9 mouse cellular contexts compared by ENCODE assay signal in the genomic region with DNA sequence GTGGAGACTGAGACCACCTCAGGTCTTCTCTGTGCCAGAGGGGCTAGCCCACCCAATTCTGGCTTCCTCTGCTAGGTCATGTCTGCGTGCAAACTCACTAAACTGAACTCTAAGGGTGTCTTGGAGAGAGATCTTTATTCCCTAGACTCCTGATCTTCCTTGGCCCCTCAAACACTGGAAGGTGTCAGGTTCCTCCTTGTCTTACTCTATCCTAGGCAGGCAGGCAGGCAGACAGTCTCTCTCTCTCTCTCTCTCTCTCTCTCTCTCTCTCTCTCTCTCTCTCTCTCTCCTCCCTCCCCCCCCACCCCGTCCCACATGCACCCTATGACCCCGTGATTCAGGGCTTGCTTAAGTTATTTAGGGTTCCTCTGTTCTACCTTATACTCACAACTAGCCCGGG. TPM values are rescaled to one million over a fixed set of nuclear protein-coding genes. Genes with fewer than 3 reads are reported as not detected.
DNase-seq lines count a peak whose midpoint lies in the region; ATAC-seq and TF ChIP-seq lines count a peak whose summit lies in the region.
"Had no signal": no experiment of that assay in that cellular context is flagged by ENCODE, and none has a peak within 500 bp of the region (broad histone marks: within the 10 kb centered on the region; RNA-seq: fewer than 3 reads in every experiment).

No protein-coding gene starts in this region.

- intact Hi-C loops in left cerebral cortex, postnatal 25 days (cut with DNase I), result no loop called here

- WGBS in heart, embryonic 15.5 days, result 8% methylated on average over 4 of the region's 4 CpGs
- 5% methylated on average over 4 of the region's 4 CpGs for WGBS in hindbrain, embryonic 11.5 days
- 7% methylated on average over 4 of the region's 4 CpGs for WGBS in midbrain, embryonic 12.5 days

- H3K4me1 ChIP-seq in heart, embryonic 15.5 days (replicated peaks), result peaks cover 38% of the 10 kb centered on the region
- H3K4me1 ChIP-seq in MEL (ENCODE audit: control insufficient read depth in 1 of 2, insufficient read depth in 2 of 2, low read length in 2 of 2), result peaks cover 5 to 40% of the 10 kb centered on the region in 2 experiments
- H3K4me1 ChIP-seq in hindbrain, embryonic 11.5 days (replicated peaks; ENCODE audit: control insufficient read depth, insufficient read depth, low read length), result 0 out of 2 replicates have a peak, but pooled peaks cover 2% of the 10 kb centered on the region
- peaks cover 13% of the 10 kb centered on the region for H3K4me1 ChIP-seq in midbrain, embryonic 12.5 days

- TF ChIP-seq POLR2A in MEL (IDR thresholded peaks at IDR 0.05; ENCODE audit: control insufficient read depth in 1 of 2, insufficient read depth in 1 of 2, low read depth in 1 of 2, low read length in 2 of 2, poor library complexity in 1 of 2), result no peak

- H3K27ac ChIP-seq in heart, embryonic 15.5 days, result peak overlapping the region; percentile 81
- peak overlapping the region; percentile 87 for H3K27ac ChIP-seq in MEL (ENCODE audit: control insufficient read depth, low read depth, low read length)
- H3K27ac ChIP-seq in hindbrain, embryonic 11.5 days (ENCODE audit: low read depth, low read length), result no peak overlapping the region
- no peak overlapping the region for H3K27ac ChIP-seq in midbrain, embryonic 12.5 days (replicated peaks)

- H3K4me2 ChIP-seq in heart, embryonic 15.5 days, result peak overlapping the region; percentile 98
- peak overlapping the region; percentile 72 for H3K4me2 ChIP-seq in hindbrain, embryonic 11.5 days (replicated peaks; ENCODE audit: low read depth, low read length)
- H3K4me2 ChIP-seq in midbrain, embryonic 12.5 days (replicated peaks), result peak overlapping the region; percentile 97

- H3K36me3 ChIP-seq in heart, embryonic 15.5 days, result no peaks in the 10 kb centered on the region
- peaks cover 0 to 30% of the 10 kb centered on the region in 2 experiments; a peak in 2 of 4 replicates for H3K36me3 ChIP-seq in MEL (ENCODE audit: control insufficient read depth in 1 of 2, insufficient read depth in 2 of 2, low read length in 2 of 2)
- no peaks in the 10 kb centered on the region for H3K36me3 ChIP-seq in hindbrain, embryonic 11.5 days (ENCODE audit: control insufficient read depth, insufficient read depth, low read length)
- H3K36me3 ChIP-seq in midbrain, embryonic 12.5 days, result no peaks in the 10 kb centered on the region

- no peak for TF ChIP-seq RAD21 in MEL (IDR thresholded peaks at IDR 0.05; ENCODE audit: low read depth, low read length)

- no peak for TF ChIP-seq EP300 in MEL (IDR thresholded peaks at IDR 0.05; ENCODE audit: low read depth in 1 of 2, low read length in 2 of 2)

- TF ChIP-seq CTCF in MEL (IDR thresholded peaks at IDR 0.05 in 2 of 3, conservative IDR thresholded peaks at IDR 0.05 in 1 of 3; ENCODE audit: control insufficient read depth in 1 of 3, insufficient read depth in 1 of 3, low read depth in 2 of 3, low read length in 3 of 3, poor library complexity in 1 of 3, severe bottlenecking in 1 of 3), result no peak

- no peaks in the 10 kb centered on the region for H3K27me3 ChIP-seq in heart, embryonic 15.5 days
- no peaks in the 10 kb centered on the region for H3K27me3 ChIP-seq in MEL (ENCODE audit: control insufficient read depth in 1 of 2, insufficient read depth in 2 of 2, low read length in 2 of 2)
- no peaks in the 10 kb centered on the region for H3K27me3 ChIP-seq in hindbrain, embryonic 11.5 days (ENCODE audit: control insufficient read depth, insufficient read depth, low read length)
- H3K27me3 ChIP-seq in midbrain, embryonic 12.5 days, result peaks cover 6% of the 10 kb centered on the region
- H3K27me3 ChIP-seq: Patski had no signal

- DNase-seq in heart, adult 9 months (ENCODE audit: low spot score in 2 of 2), result no peak
- DNase-seq in MEL (ENCODE audit: low read depth, low spot score), result peak; percentile 56
- DNase-seq in hindbrain, embryonic 11.5 days (ENCODE audit: low spot score), result no peak
- no peak for DNase-seq in left cerebral cortex, postnatal 25 days (ENCODE audit: low spot score in 2 of 2)
- DNase-seq in spleen, postnatal 14 days (ENCODE audit: low spot score in 2 of 2), result no peak
- DNase-seq in cerebellum, postnatal 25 days, result no peak

- no peaks in the 10 kb centered on the region for H3K9me3 ChIP-seq in heart, embryonic 15.5 days (replicated peaks)
- H3K9me3 ChIP-seq in MEL (replicated peaks; ENCODE audit: insufficient read depth, low read length), result no peaks in the 10 kb centered on the region
- H3K9me3 ChIP-seq in hindbrain, embryonic 11.5 days (ENCODE audit: control insufficient read depth, low read length), result no peaks in the 10 kb centered on the region
- H3K9me3 ChIP-seq in midbrain, embryonic 12.5 days, result no peaks in the 10 kb centered on the region

- H3K79me2 ChIP-seq in MEL (ENCODE audit: control insufficient read depth, insufficient read depth, low read length, poor library complexity), result peaks cover 40% of the 10 kb centered on the region

- no peak for ATAC-seq in heart, embryonic 15.5 days (replicated peaks; ENCODE audit: insufficient number of reproducible peaks, insufficient read depth, low FRiP score, low read depth)
- peak; percentile 6; the same call in 1 of the 2 replicates for ATAC-seq in hindbrain, embryonic 11.5 days (ENCODE audit: low FRiP score)
- ATAC-seq in midbrain, embryonic 12.5 days (ENCODE audit: low FRiP score, low read depth), result no peak

- H3K4me3 ChIP-seq in heart, embryonic 15.5 days, result peak overlapping the region; percentile 81
- H3K4me3 ChIP-seq in MEL (ENCODE audit: control insufficient read depth in 1 of 2, insufficient read depth in 1 of 2, low read depth in 2 of 2, low read length in 2 of 2), result peak overlapping the region; percentile 90 to 99
- peak overlapping the region; percentile 61 for H3K4me3 ChIP-seq in hindbrain, embryonic 11.5 days (ENCODE audit: low read depth, low read length)
- peak overlapping the region; percentile 78 for H3K4me3 ChIP-seq in midbrain, embryonic 12.5 days

- peak overlapping the region; percentile 88 for H3K9ac ChIP-seq in heart, embryonic 15.5 days
- peak overlapping the region; percentile 99 for H3K9ac ChIP-seq in MEL (ENCODE audit: control insufficient read depth, low read depth, low read length, poor library complexity, severe bottlenecking)
- H3K9ac ChIP-seq in hindbrain, embryonic 11.5 days (ENCODE audit: low read depth, low read length), result peak overlapping the region; percentile 71; the same call in 1 of the 2 replicates
- peak overlapping the region; percentile 76 for H3K9ac ChIP-seq in midbrain, embryonic 12.5 days (replicated peaks)

TF ChIP-seq in MEL, 35 proteins besides CTCF, POLR2A, EP300 and RAD21:
- TF ChIP-seq JUND (IDR thresholded peaks at IDR 0.05; ENCODE audit: low read depth, low read length) (peak; percentile 87; the same call in 1 of the 2 replicates), GABPA (IDR thresholded peaks at IDR 0.05; ENCODE audit: low read depth, low read length) (no peak)
TF ChIP-seq in MEL: peak in this region for 1.

RNA-seq across cellular contexts. Expression of a gene that starts 0.9 kb away (rescaled TPM):
- 2.5 and 4.9 TPM in 2 replicates for polyA plus RNA-seq in heart, embryonic 15.5 days (2015; fragmentation: Nextera tagmentation; extraction: Ambion mirVana)
- 26.0 and 37.1 TPM in 2 replicates for total RNA-seq in MEL (2012; rRNA removed)
- polyA plus RNA-seq in MEL (2012; ENCODE audit: insufficient read depth in 1 of 2, insufficient read length in 2 of 2, low read depth in 1 of 2, low replicate concordance in 2 of 2, missing spikeins in 1 of 2), result 10 to 100 TPM in 1 of 2 experiments, not detected in 1; 29.6 TPM
- 1.4 and 2.0 TPM in 2 replicates for polyA plus RNA-seq in hindbrain, embryonic 11.5 days (2014; fragmentation: Nextera tagmentation; extraction: Ambion mirVana)
- polyA plus RNA-seq in midbrain, embryonic 12.5 days (2016; fragmentation: Nextera tagmentation; extraction: Ambion mirVana), result 2.3 and 2.4 TPM in 2 replicates
- 10 to 100 TPM; 13.8 to 16.6 TPM for total RNA-seq in left cerebral cortex, postnatal 25 days (2021)

Comparison
In these comparisons a context has a peak if more than half of its experiments do, and no peak if none do; other contexts are left out.
1. H3K27ac ChIP-seq: peak in heart, embryonic 15.5 days (single experiment) and MEL (single experiment); none in hindbrain, embryonic 11.5 days (single experiment) and midbrain, embryonic 12.5 days (single experiment).
2. Peak in every context shown above with its lines, with median percentiles within 50 percentile points of each other: H3K4me2 ChIP-seq, H3K4me3 ChIP-seq and H3K9ac ChIP-seq.